Mouse (Mus musculus) intestine, embryonic 14.5 days (tissue): Measurements from ENCODE around the gene Nynrin. TPM values are rescaled to one million over a fixed set of nuclear protein-coding genes. Genes with fewer than 3 reads are reported as not detected.

Experiments used
- ATAC-seq: fragments of 200-750 bp; cut with Nextera tagmentation; replicated peaks from 2 replicates; pipeline ENCODE4 v1.8.0; 2017; ENCODE audit warnings: low read depth, moderate number of reproducible peaks, moderate TSS enrichment, moderate library complexity; ENCODE audit not compliant: low FRiP score, low TSS enrichment
- DNase-seq: peaks from one replicate; pipeline ENCODE4 v3.0.0-alpha.2; 2018; ENCODE audit warnings: low spot score
- H3K27ac ChIP-seq: fragments of 300-500 bp; sonication (generic); 2 replicates; pipeline ENCODE4 v1.5.1; 2014; ENCODE audit warnings: low read depth, mild to moderate bottlenecking, control low read depth
- H3K27me3 ChIP-seq: fragments of 300-500 bp; sonication (generic); replicated peaks from 2 replicates; pipeline ENCODE4 v1.6.1; 2014; ENCODE audit warnings: low read length, control low read depth; ENCODE audit not compliant: control insufficient read depth, insufficient read depth
- H3K36me3 ChIP-seq: fragments of 300-500 bp; sonication (generic); 2 replicates; pipeline ENCODE4 v1.6.1; 2014; ENCODE audit warnings: low read length, control low read depth; ENCODE audit not compliant: control insufficient read depth, insufficient read depth
- H3K4me1 ChIP-seq: fragments of 300-500 bp; sonication (generic); replicated peaks from 2 replicates; pipeline ENCODE4 v1.6.1; 2014; ENCODE audit warnings: low read length, control low read depth, mixed read lengths; ENCODE audit not compliant: control insufficient read depth, insufficient read depth
- H3K4me2 ChIP-seq: fragments of 300-500 bp; sonication (generic); 2 replicates; pipeline ENCODE4 v1.6.1; 2014; ENCODE audit warnings: low read length
- H3K4me3 ChIP-seq: fragments of 300-500 bp; sonication (generic); 2 replicates; pipeline ENCODE4 v1.5.1; 2014; ENCODE audit warnings: low read depth, low read length, control low read depth, mixed read lengths
- H3K9ac ChIP-seq: fragments of 300-500 bp; sonication (generic); 2 replicates; pipeline ENCODE4 v1.6.1; 2014; ENCODE audit warnings: mild to moderate bottlenecking, low read length
- H3K9me3 ChIP-seq: fragments of 300-500 bp; sonication (generic); 2 replicates; pipeline ENCODE4 v1.6.1; 2016; ENCODE audit warnings: low read length, control low read depth; ENCODE audit not compliant: control insufficient read depth
- WGBS: fragments of 180-500 bp; shearing (Covaris S2); extraction: QIAGEN DNeasy Blood & Tissue Kit; methylation state at CpG from one replicate; pipeline ENCODE4 v1.1.7; 2014; 5-methylcytosine and 5-hydroxymethylcytosine counted together
- polyA plus RNA-seq: library from polyadenylated mRNA; unstranded; fragments of >200 nt; fragmentation: Nextera tagmentation; extraction: Ambion mirVana; gene quantifications from 2 replicates; pipeline ENCODE4 v1.2.1, GENCODE M21; 2014

The Nynrin gene
- polyA plus RNA-seq, 1 experiment from 2014 or later, result 18.6 TPM

DNA sequence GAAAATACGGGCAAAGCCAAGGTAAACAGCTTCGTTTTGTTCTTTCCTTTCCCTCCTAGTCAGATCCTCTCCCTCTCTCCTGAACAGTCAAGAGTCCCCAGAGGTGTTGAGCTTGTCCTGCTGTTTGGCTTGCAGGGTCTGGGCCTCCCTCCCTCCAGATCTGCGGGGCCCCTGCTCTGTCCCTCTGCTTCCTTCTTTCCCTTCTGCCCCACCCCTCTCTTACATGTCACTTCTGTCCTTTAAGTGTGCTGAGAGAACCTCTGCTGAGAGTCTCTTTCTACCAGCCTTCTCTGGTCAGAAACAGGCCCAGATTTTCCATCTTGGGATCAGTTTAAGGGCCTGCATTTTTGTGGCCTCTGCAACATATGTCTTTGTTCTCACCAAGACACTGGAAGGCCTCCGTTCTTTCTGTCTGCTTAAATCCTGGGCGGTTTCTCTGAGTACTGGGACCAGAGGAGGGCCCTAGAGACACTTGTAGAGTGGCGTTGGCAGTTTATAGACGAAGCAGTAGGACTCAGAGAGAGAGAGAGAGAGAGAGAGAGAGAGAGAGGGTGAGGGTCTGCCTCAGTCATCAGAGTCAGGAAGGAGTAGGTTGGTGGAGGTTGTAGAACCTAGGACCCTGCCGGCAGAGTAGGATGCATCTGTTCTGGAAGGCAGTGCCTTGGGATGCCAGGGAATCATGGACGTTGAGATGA lies 743 bp downstream of the Nynrin start:
- H3K9ac ChIP-seq, result peak overlapping the region; percentile 77
- H3K9me3 ChIP-seq, result no peaks in the 10 kb centered on the region
- peak; percentile 75 for DNase-seq
- peak; percentile 18 for ATAC-seq
- H3K27ac ChIP-seq, result peak overlapping the region; percentile 95
- H3K4me3 ChIP-seq, result peak overlapping the region; percentile 84
- WGBS, result 0% methylated on average over 9 of the region's 9 CpGs
- peak overlapping the region; percentile 77 for H3K4me2 ChIP-seq
- H3K27me3 ChIP-seq, result no peaks in the 10 kb centered on the region
- H3K4me1 ChIP-seq, result peaks cover 43% of the 10 kb centered on the region
- H3K36me3 ChIP-seq, result peaks cover 8% of the 10 kb centered on the region

DNA sequence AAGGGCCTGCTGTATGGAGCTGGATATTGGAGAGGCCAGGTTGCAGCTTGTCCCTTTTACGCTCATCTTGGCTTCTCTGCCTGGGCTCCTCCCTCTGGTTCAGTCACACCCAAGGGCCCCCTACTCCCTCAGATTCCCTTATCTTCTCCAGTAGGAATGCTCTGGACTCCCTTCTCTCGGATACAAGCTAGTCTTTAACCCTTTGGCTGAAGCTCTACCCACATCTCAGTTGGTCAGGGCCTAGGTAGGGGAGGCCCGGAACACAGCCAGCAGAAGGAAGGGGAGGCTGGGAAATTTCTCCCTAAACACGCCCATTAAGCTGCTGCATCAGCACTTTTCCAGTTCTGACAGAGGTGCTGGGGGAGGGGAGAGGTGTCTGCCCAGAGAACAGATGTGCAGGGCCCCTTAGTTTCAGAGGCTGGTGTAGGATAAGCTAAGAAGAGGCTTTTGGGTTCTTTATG lies 1.3 kb downstream of the Nynrin start:
- Histone ChIP-seq H3K9me3 (no peaks in the 10 kb centered on the region), H3K4me2 (peak overlapping the region; percentile 77), H3K9ac (peak overlapping the region; percentile 77), H3K27ac (peak overlapping the region; percentile 95), H3K4me1 (peaks cover 43% of the 10 kb centered on the region), H3K4me3 (peak overlapping the region; percentile 84), H3K36me3 (peaks cover 10% of the 10 kb centered on the region), H3K27me3 (no peaks in the 10 kb centered on the region)
- ATAC-seq (peak; percentile 28), DNase-seq (peak; percentile 77)
- WGBS, result 1% methylated on average over 4 of the region's 4 CpGs

DNA sequence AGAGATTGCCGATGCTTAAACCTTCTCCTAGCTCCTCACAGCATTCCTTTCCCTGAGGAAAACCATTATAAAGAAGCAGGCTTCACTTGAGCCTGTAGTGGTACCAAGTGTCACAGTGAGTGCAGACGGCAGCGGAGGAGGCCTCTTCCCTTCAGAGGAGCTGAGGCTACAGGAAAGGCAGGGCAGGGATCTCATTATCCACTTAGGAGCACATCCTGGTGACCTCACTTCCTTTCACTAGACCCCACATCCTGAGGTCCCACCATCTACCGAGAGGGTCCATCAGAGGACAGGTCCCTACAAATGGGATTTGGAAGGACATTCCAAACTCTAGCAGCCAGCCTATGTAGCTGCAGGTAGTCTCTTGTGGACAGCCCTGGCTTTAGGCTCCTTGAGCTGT lies 3.8 kb downstream of the Nynrin start:
- peak overlapping the region; percentile 77 for H3K4me2 ChIP-seq
- 41% methylated on average over 4 of the region's 4 CpGs for WGBS
- H3K36me3 ChIP-seq, result peaks cover 14% of the 10 kb centered on the region
- peak overlapping the region; percentile 3; the same call in 1 of the 2 replicates for H3K9ac ChIP-seq
- H3K27me3 ChIP-seq, result no peaks in the 10 kb centered on the region
- H3K27ac ChIP-seq, result no peak overlapping the region
- ATAC-seq (no peak), DNase-seq (no peak)
- H3K4me1 ChIP-seq, result peaks cover 50% of the 10 kb centered on the region
- no peaks in the 10 kb centered on the region for H3K9me3 ChIP-seq
- no peak overlapping the region; the same call in 1 of the 2 replicates for H3K4me3 ChIP-seq

GRCm38 (mm10) chr14:55862186-55862585 lies 8.4 kb downstream of the Nynrin start:
- no peaks in the 10 kb centered on the region for H3K9me3 ChIP-seq
- H3K9ac ChIP-seq, result no peak overlapping the region
- ATAC-seq (no peak), DNase-seq (no peak)
- H3K27ac ChIP-seq, result peak overlapping the region; percentile 7; the same call in 1 of the 2 replicates
- 57% methylated on average over 6 of the region's 6 CpGs for WGBS
- H3K4me2 ChIP-seq, result no peak overlapping the region
- no peak overlapping the region for H3K4me3 ChIP-seq
- no peaks in the 10 kb centered on the region for H3K27me3 ChIP-seq
- H3K36me3 ChIP-seq, result peaks cover 54% of the 10 kb centered on the region
- peaks cover 32% of the 10 kb centered on the region for H3K4me1 ChIP-seq

DNA sequence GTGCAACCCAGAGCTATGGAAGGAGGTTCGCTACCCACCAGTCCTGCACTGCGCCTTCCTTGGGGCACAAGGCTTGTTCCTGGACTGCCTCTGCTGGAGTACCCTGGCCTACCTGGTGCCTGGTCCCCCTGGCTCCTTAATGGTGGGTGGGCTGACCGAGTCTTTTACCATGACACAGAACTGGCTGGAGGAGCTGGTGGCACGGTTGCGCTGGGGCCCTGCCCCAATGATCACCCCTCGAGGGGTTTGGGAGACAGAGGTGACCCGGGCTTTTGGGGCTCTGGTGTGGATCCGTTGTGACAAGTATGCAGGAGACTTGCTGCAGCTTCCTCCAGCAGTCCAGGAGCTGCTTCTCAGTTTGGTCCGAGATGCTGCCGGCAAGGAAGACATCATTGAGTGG lies 9.2 kb downstream of the Nynrin start:
- Histone ChIP-seq H3K4me3 (no peak overlapping the region), H3K27ac (no peak overlapping the region), H3K27me3 (no peaks in the 10 kb centered on the region), H3K36me3 (peaks cover 60% of the 10 kb centered on the region), H3K9me3 (no peaks in the 10 kb centered on the region), H3K9ac (no peak overlapping the region), H3K4me1 (peaks cover 25% of the 10 kb centered on the region), H3K4me2 (no peak overlapping the region)
- no peak for ATAC-seq
- DNase-seq, result no peak
- WGBS, result 90% methylated on average over 10 of the region's 10 CpGs

DNA sequence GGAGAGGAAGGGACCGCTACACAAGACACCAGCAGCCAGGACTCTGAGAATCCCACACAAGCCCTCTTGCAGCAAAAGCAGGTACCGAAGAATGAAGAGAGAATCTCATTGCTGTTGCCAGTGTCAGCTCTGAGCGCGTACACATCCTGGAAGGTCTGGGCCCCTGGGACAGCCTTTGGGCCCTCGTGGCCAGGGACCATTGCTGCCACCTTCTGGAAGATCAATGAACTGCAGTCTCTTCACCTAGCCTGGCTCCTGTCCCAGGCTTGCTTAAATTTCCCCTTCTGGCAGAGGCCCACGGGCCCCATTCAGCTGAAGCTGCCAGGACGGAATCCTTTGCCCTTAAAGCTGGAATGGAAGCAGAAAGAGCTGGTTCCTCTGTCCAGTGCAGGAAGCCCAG lies 10.0 kb downstream of the Nynrin start:
- Histone ChIP-seq H3K4me3 (no peak overlapping the region), H3K9me3 (no peaks in the 10 kb centered on the region), H3K4me2 (no peak overlapping the region), H3K36me3 (peaks cover 68% of the 10 kb centered on the region), H3K27ac (no peak overlapping the region), H3K9ac (no peak overlapping the region), H3K27me3 (no peaks in the 10 kb centered on the region), H3K4me1 (peaks cover 21% of the 10 kb centered on the region)
- DNase-seq (peak; percentile 89), ATAC-seq (peak; percentile 72; the same call in 1 of the 2 replicates)
- 29% methylated on average over 7 of the region's 7 CpGs for WGBS

GRCm38 (mm10) chr14:55866962-55867361 lies 13.2 kb downstream of the Nynrin start:
- H3K4me3 ChIP-seq, result no peak overlapping the region
- peaks cover 7% of the 10 kb centered on the region for H3K4me1 ChIP-seq
- H3K9me3 ChIP-seq, result no peaks in the 10 kb centered on the region
- WGBS, result 40% methylated on average over 4 of the region's 4 CpGs
- no peak overlapping the region for H3K4me2 ChIP-seq
- no peak overlapping the region for H3K27ac ChIP-seq
- peaks cover 90% of the 10 kb centered on the region for H3K36me3 ChIP-seq
- H3K9ac ChIP-seq, result no peak overlapping the region
- ATAC-seq, result no peak
- DNase-seq, result peak; percentile 89
- H3K27me3 ChIP-seq, result no peaks in the 10 kb centered on the region

- Histone ChIP-seq H3K4me3 (no peak overlapping the region), H3K27me3 (no peaks in the 10 kb centered on the region), H3K9me3 (no peaks in the 10 kb centered on the region), H3K9ac (no peak overlapping the region), H3K4me1 (peaks cover 5% of the 10 kb centered on the region), H3K4me2 (no peak overlapping the region), H3K36me3 (peaks cover 95% of the 10 kb centered on the region), H3K27ac (no peak overlapping the region)
- ATAC-seq (no peak), DNase-seq (no peak)
- WGBS, result 87% methylated on average over 14 of the region's 14 CpGs
Observed at GRCm38 (mm10) chr14:55868230-55869026, 14.6 kb downstream of the Nynrin start.
